Mouse (Mus musculus) ES-Bruce4 (cell line): ENCODE data around the gene Ppie. TPM values are rescaled to one million over a fixed set of nuclear protein-coding genes. Genes with fewer than 3 reads are reported as not detected.

Source experiments
- H3K27ac ChIP-seq: 2 replicates; pipeline ENCODE4 v1.5.1; 2012; ENCODE audit warnings: low read length, inconsistent platforms; ENCODE audit not compliant: insufficient read depth
- H3K27me3 ChIP-seq: 2 replicates; pipeline ENCODE4 v1.6.1; 2012; ENCODE audit warnings: mild to moderate bottlenecking, low read length, inconsistent platforms; ENCODE audit not compliant: control insufficient read depth, poor library complexity, insufficient read depth, severe bottlenecking
- H3K36me3 ChIP-seq: 2 replicates; pipeline ENCODE4 v1.6.1; 2012; ENCODE audit warnings: inconsistent platforms, mild to moderate bottlenecking, low read length, moderate library complexity; ENCODE audit not compliant: control insufficient read depth, poor library complexity, insufficient read depth, severe bottlenecking
- H3K4me1 ChIP-seq: one replicate; pipeline ENCODE4 v1.8.1; 2011; ENCODE audit warnings: low read length; ENCODE audit not compliant: control insufficient read depth, insufficient read depth
- H3K4me3 ChIP-seq: 2 replicates; pipeline ENCODE4 v1.5.1; 2011; ENCODE audit warnings: low read depth, mild to moderate bottlenecking, low read length
- H3K9ac ChIP-seq: 2 replicates; pipeline ENCODE4 v1.6.1; 2012; ENCODE audit warnings: low read depth, mild to moderate bottlenecking, inconsistent platforms; ENCODE audit not compliant: poor library complexity, severe bottlenecking
- H3K9me3 ChIP-seq: replicated peaks from 2 replicates; pipeline ENCODE4 v1.6.1; 2012; ENCODE audit warnings: mild to moderate bottlenecking, low read length, inconsistent platforms; ENCODE audit not compliant: control insufficient read depth, poor library complexity, insufficient read depth, severe bottlenecking
- CTCF ChIP-seq: IDR thresholded peaks from one replicate; pipeline ENCODE4 v1.8.1; 2011; ENCODE audit warnings: low read depth, low read length
- EP300 ChIP-seq: IDR thresholded peaks from 2 replicates; pipeline ENCODE4 v1.6.1; 2011; ENCODE audit warnings: low read depth, low read length; ENCODE audit not compliant: insufficient read depth
- POLR2A ChIP-seq: IDR thresholded peaks from one replicate; pipeline ENCODE4 v1.8.1; 2011; ENCODE audit warnings: low read length; ENCODE audit not compliant: insufficient read depth
- polyA plus RNA-seq: library from polyadenylated mRNA; stranded (reverse); fragments of >200 nt; gene quantifications from 2 replicates; pipeline ENCODE4 v1.2.4, GENCODE M21; 2011; ENCODE audit warnings: low read depth; ENCODE audit not compliant: missing spikeins, insufficient read depth, insufficient read length

Ppie gene
- polyA plus RNA-seq, 1 experiment: 69.9 TPM

- H3K9ac ChIP-seq: no peak overlapping the region
- no peak overlapping the region for H3K27ac ChIP-seq
- H3K27me3 ChIP-seq: no peaks in the 10 kb centered on the region
- TF ChIP-seq CTCF (no peak), EP300 (no peak), POLR2A (no peak)
- H3K4me1 ChIP-seq: no peaks in the 10 kb centered on the region
- no peaks in the 10 kb centered on the region for H3K36me3 ChIP-seq
- H3K4me3 ChIP-seq: no peak overlapping the region
- no peaks in the 10 kb centered on the region for H3K9me3 ChIP-seq
Observed at GRCm38 (mm10) chr4:123155004-123155403, 15.3 kb upstream of the Ppie start.

- no peak overlapping the region for H3K9ac ChIP-seq
- H3K27me3 ChIP-seq: no peaks in the 10 kb centered on the region
- H3K4me1 ChIP-seq: no peaks in the 10 kb centered on the region
- H3K4me3 ChIP-seq: no peak overlapping the region
- H3K36me3 ChIP-seq: no peaks in the 10 kb centered on the region
- H3K27ac ChIP-seq: no peak overlapping the region
- TF ChIP-seq POLR2A (no peak), EP300 (no peak)
- H3K9me3 ChIP-seq: no peaks in the 10 kb centered on the region
Observed at GRCm38 (mm10) chr4:123152976-123153375, 13.2 kb upstream of the Ppie start.

GRCm38 (mm10) chr4:123152003-123152402, 12.3 kb upstream of the Ppie start:
- Histone ChIP-seq H3K4me3 (no peak overlapping the region), H3K27me3 (no peaks in the 10 kb centered on the region), H3K36me3 (no peaks in the 10 kb centered on the region), H3K4me1 (no peaks in the 10 kb centered on the region), H3K9me3 (no peaks in the 10 kb centered on the region), H3K9ac (no peak overlapping the region), H3K27ac (no peak overlapping the region)
- TF ChIP-seq CTCF (no peak), EP300 (no peak), POLR2A (no peak)

GRCm38 (mm10) chr4:123147446-123148150, 7.8 kb upstream of the Ppie start:
- Histone ChIP-seq H3K9me3 (no peaks in the 10 kb centered on the region), H3K9ac (no peak overlapping the region), H3K4me3 (no peak overlapping the region), H3K27ac (no peak overlapping the region), H3K27me3 (no peaks in the 10 kb centered on the region; the same call in 1 of the 2 replicates), H3K36me3 (no peaks in the 10 kb centered on the region), H3K4me1 (no peaks in the 10 kb centered on the region)
- TF ChIP-seq CTCF (no peak), EP300 (no peak), POLR2A (no peak)

GRCm38 (mm10) chr4:123137551-123137950, 2.2 kb downstream of the Ppie start:
- TF ChIP-seq POLR2A: no peak
- Histone ChIP-seq H3K27me3 (no peaks in the 10 kb centered on the region), H3K36me3 (peaks cover 41% of the 10 kb centered on the region), H3K4me1 (no peaks in the 10 kb centered on the region), H3K9me3 (no peaks in the 10 kb centered on the region), H3K27ac (no peak overlapping the region), H3K9ac (no peak overlapping the region), H3K4me3 (no peak overlapping the region)

- no peak overlapping the region for H3K9ac ChIP-seq
- H3K4me1 ChIP-seq: no peaks in the 10 kb centered on the region
- TF ChIP-seq CTCF: no peak
- H3K27me3 ChIP-seq: no peaks in the 10 kb centered on the region
- H3K36me3 ChIP-seq: peaks cover 53% of the 10 kb centered on the region
- no peaks in the 10 kb centered on the region for H3K9me3 ChIP-seq
- H3K27ac ChIP-seq: no peak overlapping the region
- H3K4me3 ChIP-seq: no peak overlapping the region
Observed at GRCm38 (mm10) chr4:123127051-123127450, 12.7 kb downstream of the Ppie start.
